In genomic region chrX:110812071-110812470, GRCm38 (mm10) we compare ENCODE assay signal across 18 mouse cellular contexts. TPM values are rescaled to one million over a fixed set of nuclear protein-coding genes. Genes with fewer than 3 reads are reported as not detected.
DNase-seq lines count a peak whose midpoint lies in the region; ATAC-seq and TF ChIP-seq lines count a peak whose summit lies in the region.
"Had no signal": no experiment of that assay in that cellular context is flagged by ENCODE, and none has a peak within 500 bp of the region (broad histone marks: within the 10 kb centered on the region; RNA-seq: fewer than 3 reads in every experiment).

No protein-coding gene starts in this region.

- DNase-seq in cerebellum, postnatal 10 days, result peak; percentile 5 to 6
- DNase-seq in hindbrain, postnatal 0 days (ENCODE audit: low spot score), result no peak
- DNase-seq in heart, postnatal 14 days, result no peak
- DNase-seq in testis, postnatal 10 days (ENCODE audit: low spot score), result no peak
- DNase-seq in spleen, postnatal 14 days (ENCODE audit: low spot score in 2 of 2), result no peak
- DNase-seq: adrenal gland, postnatal 25 days; gastrocnemius, postnatal 25 days; kidney, adult 2 months; lung, postnatal 14 days had no signal

- 0 out of 2 replicates have a peak overlapping the region, but pooled peaks have one; percentile 1 for H3K9ac ChIP-seq in forebrain, embryonic 16.5 days (replicated peaks; ENCODE audit: low read depth, low read length)
- H3K9ac ChIP-seq in hindbrain, postnatal 0 days (replicated peaks; ENCODE audit: low read length), result no peak overlapping the region
- no peak overlapping the region for H3K9ac ChIP-seq in neural tube, embryonic 12.5 days
- H3K9ac ChIP-seq: embryonic facial prominence, embryonic 15.5 days; heart, embryonic 13.5 days; limb, embryonic 13.5 days had no signal

- no peak for TF ChIP-seq CTCF in hindbrain, postnatal 0 days (IDR thresholded peaks at IDR 0.05; ENCODE audit: low read depth)

- no peaks in the 10 kb centered on the region for H3K36me3 ChIP-seq in forebrain, embryonic 16.5 days (ENCODE audit: control insufficient read depth, insufficient read depth)
- H3K36me3 ChIP-seq in hindbrain, postnatal 0 days (ENCODE audit: insufficient read depth, low read length), result no peaks in the 10 kb centered on the region
- no peaks in the 10 kb centered on the region for H3K36me3 ChIP-seq in neural tube, embryonic 12.5 days
- H3K36me3 ChIP-seq: embryonic facial prominence, embryonic 15.5 days; heart, embryonic 13.5 days; limb, embryonic 13.5 days had no signal

- H3K4me3 ChIP-seq in forebrain, embryonic 16.5 days (replicated peaks; ENCODE audit: low read length), result peak overlapping the region; percentile 34
- H3K4me3 ChIP-seq in hindbrain, postnatal 0 days (ENCODE audit: low read length), result peak overlapping the region; percentile 10
- H3K4me3 ChIP-seq in neural tube, embryonic 12.5 days, result peak overlapping the region; percentile 26
- H3K4me3 ChIP-seq: embryonic facial prominence, embryonic 15.5 days; heart, embryonic 13.5 days; left cerebral cortex, adult 2 months; limb, embryonic 13.5 days had no signal

- 0 out of 2 replicates have a peak, but pooled peaks cover 7% of the 10 kb centered on the region for H3K4me1 ChIP-seq in forebrain, embryonic 16.5 days (replicated peaks; ENCODE audit: control insufficient read depth, insufficient read depth, low read length)
- H3K4me1 ChIP-seq in hindbrain, postnatal 0 days (ENCODE audit: insufficient read depth, low read length), result no peaks in the 10 kb centered on the region
- no peaks in the 10 kb centered on the region for H3K4me1 ChIP-seq in neural tube, embryonic 12.5 days
- H3K4me1 ChIP-seq: embryonic facial prominence, embryonic 15.5 days; limb, embryonic 13.5 days had no signal

- ATAC-seq in cerebellum, adult (ENCODE audit: insufficient number of reproducible peaks, low FRiP score, low TSS enrichment), result no peak
- ATAC-seq in forebrain, embryonic 16.5 days, result no peak
- ATAC-seq in hindbrain, postnatal 0 days, result no peak
- ATAC-seq in neural tube, embryonic 12.5 days (ENCODE audit: low FRiP score, low read depth), result no peak

- intact Hi-C loops in heart, postnatal 14 days (cut with DNase I), result no loop called here

- WGBS in forebrain, embryonic 16.5 days, result 25% methylated on average over 5 of the region's 5 CpGs
- 31% methylated on average over 5 of the region's 5 CpGs for WGBS in hindbrain, postnatal 0 days
- 19% methylated on average over 5 of the region's 5 CpGs for WGBS in neural tube, embryonic 12.5 days

- H3K27ac ChIP-seq in forebrain, embryonic 16.5 days (ENCODE audit: low read length), result peak overlapping the region; percentile 16
- 0 out of 2 replicates have a peak overlapping the region, but pooled peaks have one; percentile 20 for H3K27ac ChIP-seq in hindbrain, postnatal 0 days
- no peak overlapping the region for H3K27ac ChIP-seq in neural tube, embryonic 12.5 days
- H3K27ac ChIP-seq: embryonic facial prominence, embryonic 15.5 days; heart, embryonic 13.5 days; left cerebral cortex, adult 2 months; limb, embryonic 13.5 days had no signal

- no peaks in the 10 kb centered on the region for H3K9me3 ChIP-seq in forebrain, embryonic 16.5 days (ENCODE audit: control insufficient read depth, low read length)
- no peaks in the 10 kb centered on the region for H3K9me3 ChIP-seq in hindbrain, postnatal 0 days (ENCODE audit: low read length)
- H3K9me3 ChIP-seq in neural tube, embryonic 12.5 days, result no peaks in the 10 kb centered on the region
- H3K9me3 ChIP-seq: embryonic facial prominence, embryonic 15.5 days; heart, embryonic 13.5 days; limb, embryonic 13.5 days had no signal

- no peaks in the 10 kb centered on the region for H3K27me3 ChIP-seq in forebrain, embryonic 16.5 days (replicated peaks; ENCODE audit: control insufficient read depth, insufficient read depth, low read length)
- no peaks in the 10 kb centered on the region for H3K27me3 ChIP-seq in hindbrain, postnatal 0 days (ENCODE audit: insufficient read depth, low read length)
- no peaks in the 10 kb centered on the region for H3K27me3 ChIP-seq in neural tube, embryonic 12.5 days (replicated peaks)

- H3K4me2 ChIP-seq in forebrain, embryonic 16.5 days (ENCODE audit: low read length), result peak overlapping the region; percentile 35
- peak overlapping the region; percentile 58 for H3K4me2 ChIP-seq in hindbrain, postnatal 0 days (ENCODE audit: low read depth, low read length)
- peak overlapping the region; percentile 38 for H3K4me2 ChIP-seq in neural tube, embryonic 12.5 days (replicated peaks)
- H3K4me2 ChIP-seq: embryonic facial prominence, embryonic 15.5 days; heart, embryonic 13.5 days; limb, embryonic 13.5 days had no signal

RNA-seq across cellular contexts. Expression of gene Pou3f4, which starts 2.0 kb away (rescaled TPM):
- 9.7 and 10.4 TPM in 2 replicates for polyA plus RNA-seq in forebrain, embryonic 16.5 days (2015; fragmentation: Nextera tagmentation; extraction: Ambion mirVana)
- 14.9 and 19.3 TPM in 2 replicates for total RNA-seq in hindbrain, postnatal 0 days (2014; rRNA removed)
- 5.1 and 5.5 TPM in 2 replicates for polyA plus RNA-seq in hindbrain, postnatal 0 days (2015; fragmentation: Nextera tagmentation; extraction: Ambion mirVana)
- 9.0 and 14.4 TPM in 2 replicates for polyA plus RNA-seq in neural tube, embryonic 12.5 days (2016; fragmentation: Nextera tagmentation; extraction: Ambion mirVana)
- not detected for total RNA-seq in heart, postnatal 14 days (2021)
- total RNA-seq: adrenal gland, postnatal 25 days; gastrocnemius, postnatal 25 days; hematopoietic stem cell, adult 5-6 weeks had no signal
- polyA plus RNA-seq: kidney, adult 2 months; large intestine, adult 2 months had no signal

Comparison
In these comparisons a context has a peak if more than half of its experiments do, and no peak if none do; other contexts are left out.
1. DNase-seq: peak in cerebellum, postnatal 10 days (2 of 2); none in hindbrain, postnatal 0 days (single experiment), heart, postnatal 14 days (0 of 2), testis, postnatal 10 days (single experiment) and spleen, postnatal 14 days (0 of 2).
2. Peak in every context shown above with its lines, with median percentiles within 50 percentile points of each other: H3K4me2 ChIP-seq and H3K4me3 ChIP-seq.